ENCODE assay signal across 1 mouse cellular context in genomic region chr13:55727120-55727838, GRCm38 (mm10).
TF ChIP-seq lines count a peak whose summit lies in the region.

Gene Pcbd2 (plus strand): TSS chr13:55727368.

TF ChIP-seq in MEL, 35 proteins besides CTCF, POLR2A, EP300 and RAD21 (continued from another document):
- TF ChIP-seq UBTF (IDR thresholded peaks at IDR 0.05; ENCODE audit: borderline replicate concordance, insufficient read depth, low read depth, low read length) (peak; percentile 89), CHD2 (IDR thresholded peaks at IDR 0.05; ENCODE audit: low read length) (no peak), ETS1 (IDR thresholded peaks at IDR 0.05; ENCODE audit: low read depth, low read length) (0 out of 2 replicates have a peak, but pooled peaks have one; percentile 26), E2F4 (IDR thresholded peaks at IDR 0.05; ENCODE audit: borderline replicate concordance, low read depth, low read length) (no peak), GABPA (IDR thresholded peaks at IDR 0.05; ENCODE audit: low read depth, low read length) (no peak), KAT2A (conservative IDR thresholded peaks at IDR 0.05; ENCODE audit: low read depth, low read length) (no peak; the same call in 1 of the 2 replicates), MAFK (IDR thresholded peaks at IDR 0.05; ENCODE audit: borderline replicate concordance, low read depth, low read length) (no peak), ZNF384 (IDR thresholded peaks at IDR 0.05; ENCODE audit: low read depth, low read length) (no peak), TCF12 (IDR thresholded peaks at IDR 0.05; ENCODE audit: low read depth, low read length) (peak; percentile 45; the same call in 1 of the 2 replicates), SMC3 (IDR thresholded peaks at IDR 0.05; ENCODE audit: low read depth, low read length) (0 out of 2 replicates have a peak, but pooled peaks have one; percentile 1)
